Mouse (Mus musculus) adrenal gland, postnatal 25 days (tissue): ENCODE measurements around the gene Spin4. TPM values are rescaled to one million over a fixed set of nuclear protein-coding genes. Genes with fewer than 3 reads are reported as not detected.

Experiments
- DNase-seq: peaks from one replicate; pipeline ENCODE4 v3.0.0; 2021; ENCODE audit warnings: mixed read lengths
- long read RNA-seq: library from polyadenylated mRNA; stranded (forward); transcript quantifications from one replicate; pipeline ENCODE4 v2.0.0, GENCODE M21; 2021
- total RNA-seq: library from RNA; stranded (reverse); gene quantifications from 2 replicates; pipeline ENCODE4 v1.2.3, GENCODE M21; 2021

Spin4 gene
- 2.4 and 2.6 TPM in 2 replicates for total RNA-seq
- long read RNA-seq, full-length matches to known transcripts, result 3 of 3 reads
- long read RNA-seq, partial matches to known transcripts, result 0 of 3 reads
- long read RNA-seq, other reads (novel, unspliced or antisense), result 0 of 3 reads

GRCm38 (mm10) chrX:95026361-95026892, at the start of gene Spin4:
Spin4 (minus strand) TSS chrX:95026682.
- peak; percentile 78 for DNase-seq

- no peak for DNase-seq
Measured at GRCm38 (mm10) chrX:95027907-95028306, 1.4 kb upstream of the Spin4 start.

- no peak for DNase-seq
Measured at GRCm38 (mm10) chrX:95025779-95026360, 612 bp downstream of the Spin4 start.

- no peak for DNase-seq
Measured at GRCm38 (mm10) chrX:95012033-95012432, 14.4 kb downstream of the Spin4 start.

- no peak for DNase-seq
Measured at GRCm38 (mm10) chrX:94998845-94999244, 27.6 kb downstream of the Spin4 start.

- DNase-seq, result no peak
Measured at GRCm38 (mm10) chrX:94994113-94994512, 32.4 kb downstream of the Spin4 start.

- no peak for DNase-seq
Measured at GRCm38 (mm10) chrX:94990903-94991302, 35.6 kb downstream of the Spin4 start.

GRCm38 (mm10) chrX:94990080-94990825, 36.2 kb downstream of the Spin4 start:
- peak; percentile 37 for DNase-seq

Other genes with a start within 250 kb of the Spin4 start
- 14.7 and 18.6 TPM in 2 replicates for gene Arhgef9, start 170.2 kb upstream of the Spin4 start, total RNA-seq